Mouse (Mus musculus) embryonic facial prominence, embryonic 11.5 days (tissue): ENCODE measurements around the gene Elavl2. TPM values are rescaled to one million over a fixed set of nuclear protein-coding genes. Genes with fewer than 3 reads are reported as not detected.

ENCODE experiments used
- ATAC-seq: fragments of 200-750 bp; cut with Nextera tagmentation; replicated peaks from 2 replicates; pipeline ENCODE4 v1.8.0; 2017; ENCODE audit warnings: low read depth; ENCODE audit not compliant: insufficient number of reproducible peaks, low FRiP score, low TSS enrichment
- DNase-seq: peaks from one replicate; pipeline ENCODE4 v3.0.0-alpha.2; 2015; ENCODE audit warnings: low spot score
- H3K27ac ChIP-seq: fragments of 300-500 bp; sonication (generic); replicated peaks from 2 replicates; pipeline ENCODE4 v1.5.1; 2014; ENCODE audit warnings: mild to moderate bottlenecking, low read depth, low read length, control low read depth
- H3K27me3 ChIP-seq: fragments of 300-500 bp; sonication (generic); 2 replicates; pipeline ENCODE4 v1.6.1; 2014; ENCODE audit warnings: mild to moderate bottlenecking, low read length, moderate library complexity, mixed read lengths; ENCODE audit not compliant: control insufficient read depth, insufficient read depth
- H3K36me3 ChIP-seq: fragments of 300-500 bp; sonication (generic); replicated peaks from 2 replicates; pipeline ENCODE4 v1.6.1; 2014; ENCODE audit warnings: low read depth, mild to moderate bottlenecking, low read length, moderate library complexity, mixed read lengths; ENCODE audit not compliant: control insufficient read depth, insufficient read depth
- H3K4me1 ChIP-seq: fragments of 300-500 bp; sonication (generic); 2 replicates; pipeline ENCODE4 v1.6.1; 2014; ENCODE audit warnings: low read length, mixed read lengths; ENCODE audit not compliant: control insufficient read depth, insufficient read depth
- H3K4me2 ChIP-seq: fragments of 300-500 bp; sonication (generic); 2 replicates; pipeline ENCODE4 v1.6.1; 2014; ENCODE audit warnings: low read depth, mild to moderate bottlenecking, control low read depth, low read length, moderate library complexity
- H3K4me3 ChIP-seq: fragments of 300-500 bp; sonication (generic); 2 replicates; pipeline ENCODE4 v1.5.1; 2014; ENCODE audit warnings: low read depth, low read length, control low read depth
- H3K9ac ChIP-seq: fragments of 300-500 bp; sonication (generic); replicated peaks from 2 replicates; pipeline ENCODE4 v1.6.1; 2014; ENCODE audit warnings: mild to moderate bottlenecking, control low read depth, low read length
- H3K9me3 ChIP-seq: fragments of 300-500 bp; sonication (generic); replicated peaks from 2 replicates; pipeline ENCODE4 v1.6.1; 2016; ENCODE audit warnings: mild to moderate bottlenecking, low read length, inconsistent platforms, mixed read lengths; ENCODE audit not compliant: control insufficient read depth
- WGBS: fragments of 180-500 bp; shearing (Covaris S2); extraction: QIAGEN DNeasy Blood & Tissue Kit; methylation state at CpG from one replicate; pipeline ENCODE4 v1.1.7; 2014; 5-methylcytosine and 5-hydroxymethylcytosine counted together
- polyA plus RNA-seq: library from polyadenylated mRNA; unstranded; fragments of >200 nt; fragmentation: Nextera tagmentation; extraction: Ambion mirVana; gene quantifications from 2 replicates; pipeline ENCODE4 v1.2.1, GENCODE M21; 2014

The Elavl2 gene
- polyA plus RNA-seq, 1 experiment from 2014 or later = 25.9 TPM

- no peaks in the 10 kb centered on the region for H3K4me1 ChIP-seq
- no peak for ATAC-seq
- no peak overlapping the region for H3K4me2 ChIP-seq
Measured at GRCm38 (mm10) chr4:91297706-91298105, 102.9 kb downstream of the Elavl2 start.

GRCm38 (mm10) chr4:91295317-91295716, 105.3 kb downstream of the Elavl2 start:
- no peaks in the 10 kb centered on the region for H3K9me3 ChIP-seq
- H3K27ac ChIP-seq = no peak overlapping the region
- no peak for DNase-seq
- H3K4me2 ChIP-seq = no peak overlapping the region
- no peaks in the 10 kb centered on the region for H3K27me3 ChIP-seq
- 73% methylated on average over 4 of the region's 4 CpGs for WGBS
- H3K36me3 ChIP-seq = no peaks in the 10 kb centered on the region
- H3K4me1 ChIP-seq = no peaks in the 10 kb centered on the region
- ATAC-seq = no peak
- no peak overlapping the region for H3K9ac ChIP-seq
- H3K4me3 ChIP-seq = no peak overlapping the region

More at GRCm38 (mm10) chr4:91297706-91298105, 102.9 kb downstream of the Elavl2 start:
- Histone ChIP-seq H3K4me3 (no peak overlapping the region), H3K9ac (no peak overlapping the region), H3K36me3 (no peaks in the 10 kb centered on the region), H3K9me3 (no peaks in the 10 kb centered on the region), H3K27ac (no peak overlapping the region), H3K27me3 (no peaks in the 10 kb centered on the region)
- DNase-seq = no peak

GRCm38 (mm10) chr4:91291526-91291925, 109.1 kb downstream of the Elavl2 start:
- DNase-seq = no peak
- 71% methylated on average over 1 of the region's 1 CpGs for WGBS
- no peaks in the 10 kb centered on the region for H3K27me3 ChIP-seq
- H3K9ac ChIP-seq = no peak overlapping the region
- no peak overlapping the region for H3K4me2 ChIP-seq
- H3K9me3 ChIP-seq = no peaks in the 10 kb centered on the region
- no peaks in the 10 kb centered on the region for H3K36me3 ChIP-seq
- no peak overlapping the region for H3K27ac ChIP-seq
- H3K4me1 ChIP-seq = no peaks in the 10 kb centered on the region
- no peak for ATAC-seq
- H3K4me3 ChIP-seq = no peak overlapping the region

GRCm38 (mm10) chr4:91290373-91290772, 110.2 kb downstream of the Elavl2 start:
- DNase-seq (no peak), ATAC-seq (no peak)
- WGBS = 83% methylated on average over 1 of the region's 1 CpGs
- H3K4me1 ChIP-seq = no peaks in the 10 kb centered on the region
- no peak overlapping the region for H3K9ac ChIP-seq
- no peak overlapping the region for H3K27ac ChIP-seq
- H3K27me3 ChIP-seq = no peaks in the 10 kb centered on the region
- no peaks in the 10 kb centered on the region for H3K36me3 ChIP-seq
- no peaks in the 10 kb centered on the region for H3K9me3 ChIP-seq
- H3K4me2 ChIP-seq = no peak overlapping the region
- H3K4me3 ChIP-seq = no peak overlapping the region

- Histone ChIP-seq H3K27ac (no peak overlapping the region), H3K4me1 (no peaks in the 10 kb centered on the region), H3K27me3 (no peaks in the 10 kb centered on the region), H3K36me3 (no peaks in the 10 kb centered on the region), H3K9ac (no peak overlapping the region), H3K4me3 (no peak overlapping the region), H3K9me3 (no peaks in the 10 kb centered on the region), H3K4me2 (no peak overlapping the region)
- DNase-seq (peak; percentile 29), ATAC-seq (no peak)
- 50% methylated on average over 1 of the region's 1 CpGs for WGBS
Measured at GRCm38 (mm10) chr4:91289151-91289550, 111.4 kb downstream of the Elavl2 start.

- H3K4me3 ChIP-seq = no peak overlapping the region
- no peak for ATAC-seq
- WGBS = 89% methylated on average over 1 of the region's 1 CpGs
Measured at GRCm38 (mm10) chr4:91268390-91268789, 132.2 kb downstream of the Elavl2 start.

GRCm38 (mm10) chr4:91263733-91264440, 136.7 kb downstream of the Elavl2 start:
- Histone ChIP-seq H3K4me1 (no peaks in the 10 kb centered on the region), H3K27me3 (no peaks in the 10 kb centered on the region), H3K4me3 (no peak overlapping the region), H3K9me3 (no peaks in the 10 kb centered on the region), H3K9ac (no peak overlapping the region), H3K36me3 (no peaks in the 10 kb centered on the region), H3K27ac (no peak overlapping the region), H3K4me2 (no peak overlapping the region)
- no peak for ATAC-seq
- 92% methylated on average over 19 of the region's 19 CpGs for WGBS
- no peak for DNase-seq

More at GRCm38 (mm10) chr4:91268390-91268789, 132.2 kb downstream of the Elavl2 start:
- H3K9ac ChIP-seq = no peak overlapping the region
- no peak overlapping the region for H3K27ac ChIP-seq
- H3K9me3 ChIP-seq = no peaks in the 10 kb centered on the region
- no peaks in the 10 kb centered on the region for H3K27me3 ChIP-seq
- no peaks in the 10 kb centered on the region for H3K4me1 ChIP-seq
- no peak overlapping the region for H3K4me2 ChIP-seq
- no peaks in the 10 kb centered on the region for H3K36me3 ChIP-seq
- DNase-seq = no peak

- 81% methylated on average over 8 of the region's 8 CpGs for WGBS
- Histone ChIP-seq H3K4me3 (no peak overlapping the region), H3K9me3 (no peaks in the 10 kb centered on the region), H3K27ac (no peak overlapping the region), H3K4me2 (no peak overlapping the region), H3K9ac (no peak overlapping the region), H3K27me3 (no peaks in the 10 kb centered on the region), H3K36me3 (no peaks in the 10 kb centered on the region), H3K4me1 (no peaks in the 10 kb centered on the region)
- ATAC-seq = no peak
- no peak for DNase-seq
Measured at GRCm38 (mm10) chr4:91262839-91263238, 137.7 kb downstream of the Elavl2 start.
